Mouse (Mus musculus): ENCODE results near the gene Cfc1. TPM values are rescaled to one million over a fixed set of nuclear protein-coding genes. Genes with fewer than 3 reads are reported as not detected.

The Cfc1 gene
- polyA plus RNA-seq, 1 experiment = not detected

GRCm38 (mm10) chr1:34547074-34547473 lies 11.6 kb downstream of the Cfc1 start:
- 89% methylated on average over 1 of the region's 1 CpGs for WGBS

DNA sequence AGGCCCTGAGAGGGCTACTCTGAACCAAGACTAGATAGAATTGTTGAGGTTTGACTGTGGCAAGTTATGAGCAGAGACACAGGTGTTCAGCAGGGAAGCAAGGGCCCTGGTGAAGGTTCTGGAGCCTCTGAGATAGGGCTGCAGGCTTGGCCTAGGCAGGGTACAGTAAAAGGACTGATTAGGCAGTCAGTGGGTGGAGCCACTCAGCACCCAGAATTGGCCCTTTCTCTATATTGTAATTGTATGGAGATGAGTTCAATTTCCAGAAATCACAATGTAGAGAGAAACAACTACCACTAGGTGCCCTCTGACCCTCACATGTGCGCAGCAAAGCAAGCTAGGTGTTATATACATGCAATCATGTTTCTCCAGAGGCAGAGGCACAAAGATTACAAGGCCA lies 18.2 kb downstream of the Cfc1 start:
- WGBS = 76% methylated on average over 1 of the region's 1 CpGs
- Histone ChIP-seq H3K4me1 (ENCODE audit: control insufficient read depth, insufficient read depth, insufficient read length) (no peaks in the 10 kb centered on the region), H3K27ac (ENCODE audit: insufficient read depth, low read length) (no peak overlapping the region), H3K27me3 (ENCODE audit: control insufficient read depth, insufficient read depth, low read length) (no peaks in the 10 kb centered on the region), H3K4me3 (ENCODE audit: extremely low read depth, insufficient read depth, insufficient read length) (no peak overlapping the region), H3K36me3 (ENCODE audit: control insufficient read depth, insufficient read depth, low read length) (no peaks in the 10 kb centered on the region)
- no peak for DNase-seq (ENCODE audit: low read depth in 1 of 2, low spot score in 2 of 2)
- no peak for TF ChIP-seq POLR2A (IDR thresholded peaks at IDR 0.05; ENCODE audit: low read depth, low read length)
- no peak for TF ChIP-seq CTCF (IDR thresholded peaks at IDR 0.05; ENCODE audit: extremely low read depth, insufficient read depth, insufficient read length, insufficient replicate concordance)

More at GRCm38 (mm10) chr1:34547074-34547473, 11.6 kb downstream of the Cfc1 start:
- no peak overlapping the region for H3K4me3 ChIP-seq (ENCODE audit: extremely low read depth, insufficient read depth, insufficient read length)
- H3K27me3 ChIP-seq (ENCODE audit: control insufficient read depth, insufficient read depth, low read length) = no peaks in the 10 kb centered on the region
- DNase-seq (ENCODE audit: low read depth in 1 of 2, low spot score in 2 of 2) = no peak
- no peaks in the 10 kb centered on the region for H3K4me1 ChIP-seq (ENCODE audit: control insufficient read depth, insufficient read depth, insufficient read length)
- no peaks in the 10 kb centered on the region for H3K36me3 ChIP-seq (ENCODE audit: control insufficient read depth, insufficient read depth, low read length)
- TF ChIP-seq CTCF (IDR thresholded peaks at IDR 0.05; ENCODE audit: extremely low read depth, insufficient read depth, insufficient read length, insufficient replicate concordance) (no peak), POLR2A (IDR thresholded peaks at IDR 0.05; ENCODE audit: low read depth, low read length) (no peak)
- no peak overlapping the region for H3K27ac ChIP-seq (ENCODE audit: insufficient read depth, low read length)

GRCm38 (mm10) chr1:34554275-34554674 lies 18.8 kb downstream of the Cfc1 start:
- H3K27me3 ChIP-seq (ENCODE audit: control insufficient read depth, insufficient read depth, low read length) = no peaks in the 10 kb centered on the region
- H3K4me3 ChIP-seq (ENCODE audit: extremely low read depth, insufficient read depth, insufficient read length) = no peak overlapping the region
- H3K27ac ChIP-seq (ENCODE audit: insufficient read depth, low read length) = no peak overlapping the region
- no peak for DNase-seq (ENCODE audit: low read depth in 1 of 2, low spot score in 2 of 2)
- 53% methylated on average over 7 of the region's 7 CpGs for WGBS
- H3K36me3 ChIP-seq (ENCODE audit: control insufficient read depth, insufficient read depth, low read length) = no peaks in the 10 kb centered on the region
- no peak for TF ChIP-seq CTCF (IDR thresholded peaks at IDR 0.05; ENCODE audit: extremely low read depth, insufficient read depth, insufficient read length, insufficient replicate concordance)
- TF ChIP-seq POLR2A (IDR thresholded peaks at IDR 0.05; ENCODE audit: low read depth, low read length) = no peak
- H3K4me1 ChIP-seq (ENCODE audit: control insufficient read depth, insufficient read depth, insufficient read length) = no peaks in the 10 kb centered on the region

DNA sequence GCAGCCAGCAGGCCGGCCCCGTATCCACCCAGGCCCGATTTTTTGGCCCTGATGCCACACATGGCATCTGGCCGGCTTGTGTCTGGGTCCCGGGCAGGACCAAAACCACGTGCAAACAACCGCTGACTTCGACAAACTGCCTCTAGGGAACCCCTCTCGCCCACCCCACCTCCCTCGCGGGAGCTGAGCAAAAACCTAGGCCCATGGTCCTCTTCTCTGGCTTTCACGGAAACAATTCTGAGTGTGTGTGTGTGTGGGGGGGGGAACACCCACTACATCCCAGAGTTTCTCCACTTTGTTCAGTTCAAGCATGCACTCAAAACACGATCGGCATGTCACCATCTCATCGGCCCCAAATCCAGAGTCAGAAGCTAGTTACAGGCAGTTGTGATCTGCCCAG lies 25.4 kb downstream of the Cfc1 start, which contains the start of gene Prss40:
Gene Prss40 (minus strand): TSS at position 101 of the 400 bp plus-strand sequence.
- no peak within 1 kb of the TSS for H3K4me3 ChIP-seq (ENCODE audit: extremely low read depth, insufficient read depth, insufficient read length)
- no peaks in the 10 kb centered on the region for H3K36me3 ChIP-seq (ENCODE audit: control insufficient read depth, insufficient read depth, low read length)
- TF ChIP-seq POLR2A (IDR thresholded peaks at IDR 0.05; ENCODE audit: low read depth, low read length) = no peak
- no peak for TF ChIP-seq CTCF (IDR thresholded peaks at IDR 0.05; ENCODE audit: extremely low read depth, insufficient read depth, insufficient read length, insufficient replicate concordance)
- H3K27me3 ChIP-seq (ENCODE audit: control insufficient read depth, insufficient read depth, low read length) = no peaks in the 10 kb centered on the region
- H3K4me1 ChIP-seq (ENCODE audit: control insufficient read depth, insufficient read depth, insufficient read length) = no peaks in the 10 kb centered on the region
- no peak for DNase-seq (ENCODE audit: low read depth in 1 of 2, low spot score in 2 of 2)
- WGBS = 88% methylated on average over 15 of the region's 15 CpGs
- H3K27ac ChIP-seq (ENCODE audit: insufficient read depth, low read length) = no peak within 1 kb of the TSS

- H3K27me3 ChIP-seq (ENCODE audit: control insufficient read depth, insufficient read depth, low read length) = no peaks in the 10 kb centered on the region
- 40% methylated on average over 8 of the region's 8 CpGs for WGBS
Observed at GRCm38 (mm10) chr1:34564383-34565045, 29.1 kb downstream of the Cfc1 start.

DNA sequence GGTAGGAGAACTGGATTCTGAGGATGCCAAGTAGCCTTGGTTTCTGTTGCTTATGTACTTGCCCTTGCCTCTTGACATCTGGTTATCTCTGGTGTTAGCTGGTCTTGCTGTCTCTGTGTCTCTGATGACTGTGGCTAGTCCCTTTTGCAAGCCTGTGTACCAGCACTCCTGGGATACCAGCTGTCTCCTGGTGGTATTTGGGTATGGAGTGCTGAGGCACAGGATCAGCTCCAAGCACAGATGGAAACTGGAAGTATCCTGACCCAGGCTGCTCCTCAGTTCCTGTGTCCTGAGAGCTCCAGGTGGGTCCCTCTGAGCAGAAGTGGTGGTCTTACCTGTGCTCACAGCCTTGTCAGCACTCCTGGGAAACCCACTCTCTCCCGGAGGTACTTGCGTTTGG lies 32.7 kb downstream of the Cfc1 start:
- no peaks in the 10 kb centered on the region for H3K4me1 ChIP-seq (ENCODE audit: control insufficient read depth, insufficient read depth, insufficient read length)
- DNase-seq (ENCODE audit: low read depth in 1 of 2, low spot score in 2 of 2) = no peak
- H3K4me3 ChIP-seq (ENCODE audit: extremely low read depth, insufficient read depth, insufficient read length) = no peak overlapping the region
- no peak overlapping the region for H3K27ac ChIP-seq (ENCODE audit: insufficient read depth, low read length)
- H3K36me3 ChIP-seq (ENCODE audit: control insufficient read depth, insufficient read depth, low read length) = no peaks in the 10 kb centered on the region
- no peak for TF ChIP-seq CTCF (IDR thresholded peaks at IDR 0.05; ENCODE audit: extremely low read depth, insufficient read depth, insufficient read length, insufficient replicate concordance)
- no peak for TF ChIP-seq POLR2A (IDR thresholded peaks at IDR 0.05; ENCODE audit: low read depth, low read length)
- 97% methylated on average over 2 of the region's 2 CpGs for WGBS
- no peaks in the 10 kb centered on the region for H3K27me3 ChIP-seq (ENCODE audit: control insufficient read depth, insufficient read depth, low read length)

More at GRCm38 (mm10) chr1:34564383-34565045, 29.1 kb downstream of the Cfc1 start:
- DNase-seq (ENCODE audit: low read depth in 1 of 2, low spot score in 2 of 2) = no peak
- Histone ChIP-seq H3K36me3 (ENCODE audit: control insufficient read depth, insufficient read depth, low read length) (no peaks in the 10 kb centered on the region), H3K4me1 (ENCODE audit: control insufficient read depth, insufficient read depth, insufficient read length) (no peaks in the 10 kb centered on the region), H3K4me3 (ENCODE audit: extremely low read depth, insufficient read depth, insufficient read length) (no peak overlapping the region), H3K27ac (ENCODE audit: insufficient read depth, low read length) (no peak overlapping the region)
- TF ChIP-seq CTCF (IDR thresholded peaks at IDR 0.05; ENCODE audit: extremely low read depth, insufficient read depth, insufficient read length, insufficient replicate concordance) (no peak), POLR2A (IDR thresholded peaks at IDR 0.05; ENCODE audit: low read depth, low read length) (no peak)

GRCm38 (mm10) chr1:34569876-34570275 lies 34.4 kb downstream of the Cfc1 start:
- no peak overlapping the region for H3K4me3 ChIP-seq (ENCODE audit: extremely low read depth, insufficient read depth, insufficient read length)
- DNase-seq (ENCODE audit: low read depth in 1 of 2, low spot score in 2 of 2) = no peak
- TF ChIP-seq CTCF (IDR thresholded peaks at IDR 0.05; ENCODE audit: extremely low read depth, insufficient read depth, insufficient read length, insufficient replicate concordance) (no peak), POLR2A (IDR thresholded peaks at IDR 0.05; ENCODE audit: low read depth, low read length) (no peak)
- no peaks in the 10 kb centered on the region for H3K27me3 ChIP-seq (ENCODE audit: control insufficient read depth, insufficient read depth, low read length)
- 91% methylated on average over 2 of the region's 2 CpGs for WGBS
- H3K36me3 ChIP-seq (ENCODE audit: control insufficient read depth, insufficient read depth, low read length) = no peaks in the 10 kb centered on the region
- no peaks in the 10 kb centered on the region for H3K4me1 ChIP-seq (ENCODE audit: control insufficient read depth, insufficient read depth, insufficient read length)
- H3K27ac ChIP-seq (ENCODE audit: insufficient read depth, low read length) = no peak overlapping the region

Measured in spleen, adult 2 months (tissue).